In the genomic region with DNA sequence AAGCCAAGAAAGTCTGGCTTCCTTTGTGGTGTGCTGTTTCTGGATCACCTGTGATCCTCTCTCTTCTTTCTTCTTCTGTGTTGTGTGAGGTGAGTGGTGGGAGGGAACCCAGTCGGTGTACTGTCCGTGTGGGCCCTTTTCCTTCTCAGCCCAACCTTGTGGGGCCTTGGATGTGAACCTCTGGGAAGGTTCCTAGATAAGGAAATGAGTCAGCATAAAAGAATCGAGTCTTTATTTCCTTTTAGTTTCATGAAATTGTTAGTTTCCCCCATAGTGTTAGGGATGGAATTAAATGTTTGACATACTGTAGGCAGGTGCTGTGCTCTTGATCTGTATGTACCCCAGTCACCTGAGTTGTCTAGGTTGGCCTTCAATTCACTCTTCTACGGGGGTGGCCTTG, we compare ENCODE assay signal across 10 mouse cellular contexts. TPM values are rescaled to one million over a fixed set of nuclear protein-coding genes. Genes with fewer than 3 reads are reported as not detected.
DNase-seq lines count a peak whose midpoint lies in the region; ATAC-seq and TF ChIP-seq lines count a peak whose summit lies in the region.
"Had no signal": no experiment of that assay in that cellular context is flagged by ENCODE, and none has a peak within 500 bp of the region (broad histone marks: within the 10 kb centered on the region; RNA-seq: fewer than 3 reads in every experiment).

No protein-coding gene starts in this region.

- H3K9ac ChIP-seq in hindbrain, embryonic 13.5 days, result no peak overlapping the region
- H3K9ac ChIP-seq in hindbrain, embryonic 14.5 days, result no peak overlapping the region
- peak overlapping the region; percentile 6; the same call in 1 of the 2 replicates for H3K9ac ChIP-seq in liver, embryonic 12.5 days
- H3K9ac ChIP-seq: forebrain, embryonic 13.5 days had no signal

- peaks cover 13% of the 10 kb centered on the region for H3K36me3 ChIP-seq in hindbrain, embryonic 13.5 days
- H3K36me3 ChIP-seq in hindbrain, embryonic 14.5 days (replicated peaks; ENCODE audit: control insufficient read depth, insufficient read depth), result peaks cover 20% of the 10 kb centered on the region; the same call in 1 of the 2 replicates
- H3K36me3 ChIP-seq in liver, embryonic 12.5 days, result peaks cover 21% of the 10 kb centered on the region
- peaks cover 3% of the 10 kb centered on the region; the same call in 1 of the 2 replicates for H3K36me3 ChIP-seq in thymus, adult 2 months (ENCODE audit: control insufficient read depth, insufficient read depth, low read length)

- H3K27ac ChIP-seq in hindbrain, embryonic 13.5 days, result 0 out of 2 replicates have a peak overlapping the region, but pooled peaks have one; percentile 30
- H3K27ac ChIP-seq in hindbrain, embryonic 14.5 days, result no peak overlapping the region
- H3K27ac ChIP-seq in bone marrow macrophage, adult 2 months (ENCODE audit: insufficient read depth, low read depth, low read length), result peak overlapping the region; percentile 26
- H3K27ac ChIP-seq in liver, embryonic 12.5 days, result peak overlapping the region; percentile 49; the same call in 1 of the 2 replicates
- H3K27ac ChIP-seq in thymus, adult 2 months (ENCODE audit: control insufficient read depth, insufficient read depth, low read length), result no peak overlapping the region
- H3K27ac ChIP-seq: forebrain, embryonic 13.5 days had no signal

- no peak for TF ChIP-seq CTCF in bone marrow macrophage, adult 2 months (IDR thresholded peaks at IDR 0.05; ENCODE audit: low read depth, low read length)
- TF ChIP-seq CTCF in thymus, adult 2 months (IDR thresholded peaks at IDR 0.05; ENCODE audit: borderline replicate concordance, control insufficient read depth, extremely low read depth, insufficient read depth, low read length, poor library complexity), result no peak

- no peak for DNase-seq in hindbrain, embryonic 14.5 days (ENCODE audit: low spot score)
- peak; percentile 24 for DNase-seq in 416B (ENCODE audit: low read depth)
- DNase-seq in left cerebral cortex, adult 8-10 months (ENCODE audit: low spot score in 2 of 2), result no peak
- no peak for DNase-seq in thymus, adult 2 months
- no peak for DNase-seq in retina, embryonic 14.5 days (ENCODE audit: low spot score)
- DNase-seq: cerebellum, adult 9-11 months had no signal

- H3K9me3 ChIP-seq in hindbrain, embryonic 13.5 days, result no peaks in the 10 kb centered on the region
- no peaks in the 10 kb centered on the region for H3K9me3 ChIP-seq in hindbrain, embryonic 14.5 days (ENCODE audit: control insufficient read depth, low read length)
- H3K9me3 ChIP-seq in liver, embryonic 12.5 days (replicated peaks), result no peaks in the 10 kb centered on the region
- H3K9me3 ChIP-seq: forebrain, embryonic 13.5 days had no signal

- TF ChIP-seq POLR2A in bone marrow macrophage, adult 2 months (IDR thresholded peaks at IDR 0.05; ENCODE audit: borderline replicate concordance, low read depth, low read length), result no peak
- no peak for TF ChIP-seq POLR2A in thymus, adult 2 months (IDR thresholded peaks at IDR 0.05; ENCODE audit: control insufficient read depth, extremely low read depth, insufficient read depth, low read length, poor library complexity)

- no peaks in the 10 kb centered on the region for H3K27me3 ChIP-seq in hindbrain, embryonic 13.5 days
- H3K27me3 ChIP-seq in hindbrain, embryonic 14.5 days (ENCODE audit: control insufficient read depth, insufficient read depth, low read length), result no peaks in the 10 kb centered on the region
- no peaks in the 10 kb centered on the region for H3K27me3 ChIP-seq in liver, embryonic 12.5 days (replicated peaks)
- no peaks in the 10 kb centered on the region for H3K27me3 ChIP-seq in thymus, adult 2 months (ENCODE audit: control insufficient read depth, insufficient read depth, low read length)
- H3K27me3 ChIP-seq: forebrain, embryonic 13.5 days had no signal

- no peak overlapping the region for H3K4me3 ChIP-seq in hindbrain, embryonic 13.5 days
- H3K4me3 ChIP-seq in hindbrain, embryonic 14.5 days (replicated peaks; ENCODE audit: low read length), result no peak overlapping the region
- no peak overlapping the region for H3K4me3 ChIP-seq in bone marrow macrophage, adult 2 months (ENCODE audit: insufficient read depth, low read length)
- no peak overlapping the region for H3K4me3 ChIP-seq in liver, embryonic 12.5 days
- H3K4me3 ChIP-seq in thymus, adult 2 months (ENCODE audit: control insufficient read depth, insufficient read depth, low read length), result no peak overlapping the region
- H3K4me3 ChIP-seq: forebrain, embryonic 13.5 days had no signal

- no peak overlapping the region for H3K4me2 ChIP-seq in hindbrain, embryonic 13.5 days
- no peak overlapping the region for H3K4me2 ChIP-seq in hindbrain, embryonic 14.5 days (replicated peaks)
- peak overlapping the region; percentile 27 for H3K4me2 ChIP-seq in liver, embryonic 12.5 days
- H3K4me2 ChIP-seq: forebrain, embryonic 13.5 days had no signal

- WGBS in hindbrain, embryonic 13.5 days, result 95% methylated on average over 4 of the region's 4 CpGs
- 95% methylated on average over 4 of the region's 4 CpGs for WGBS in hindbrain, embryonic 14.5 days
- WGBS in liver, embryonic 12.5 days (ENCODE audit: insufficient replicate concordance), result 25% methylated on average over 4 of the region's 4 CpGs
- 34% methylated on average over 4 of the region's 4 CpGs for WGBS in thymus, adult 2 months

- peaks cover 12% of the 10 kb centered on the region for H3K4me1 ChIP-seq in hindbrain, embryonic 13.5 days (replicated peaks)
- no peaks in the 10 kb centered on the region for H3K4me1 ChIP-seq in hindbrain, embryonic 14.5 days (replicated peaks; ENCODE audit: control insufficient read depth, insufficient read depth, low read length)
- H3K4me1 ChIP-seq in bone marrow macrophage, adult 2 months (ENCODE audit: control insufficient read depth, insufficient read depth, low read length), result peaks cover 23% of the 10 kb centered on the region
- H3K4me1 ChIP-seq in liver, embryonic 12.5 days, result peaks cover 28% of the 10 kb centered on the region
- no peaks in the 10 kb centered on the region for H3K4me1 ChIP-seq in thymus, adult 2 months (replicated peaks; ENCODE audit: control insufficient read depth, insufficient read depth, low read length)
- H3K4me1 ChIP-seq: forebrain, embryonic 13.5 days had no signal

- ATAC-seq in hindbrain, embryonic 13.5 days (ENCODE audit: low FRiP score), result no peak
- no peak for ATAC-seq in hindbrain, embryonic 14.5 days (ENCODE audit: low FRiP score)
- ATAC-seq in liver, embryonic 12.5 days, result 0 out of 2 replicates have a peak, but pooled peaks have one; percentile 45
- ATAC-seq: forebrain, embryonic 13.5 days had no signal

RNA-seq across cellular contexts. Expression of a gene that starts 52.9 kb away (rescaled TPM):
- 49.3 and 53.0 TPM in 2 replicates for polyA plus RNA-seq in hindbrain, embryonic 13.5 days (2015; fragmentation: Nextera tagmentation; extraction: Ambion mirVana)
- 37.2 and 37.5 TPM in 2 replicates for polyA plus RNA-seq in hindbrain, embryonic 14.5 days (2014; fragmentation: Nextera tagmentation; extraction: Ambion mirVana)
- polyA plus RNA-seq in bone marrow macrophage, adult 2 months (2012; ENCODE audit: insufficient read depth, insufficient read length, missing spikeins), result 64.7 and 68.1 TPM in 2 replicates
- 37.9 and 39.0 TPM in 2 replicates for polyA plus RNA-seq in liver, embryonic 12.5 days (2016; fragmentation: Nextera tagmentation; extraction: Ambion mirVana)
- total RNA-seq in left cerebral cortex, adult 8-10 months (2022), result 10 to 100 TPM; 43.6 to 51.3 (median 44.5) TPM
- 78.0 and 79.8 TPM in 2 replicates for polyA plus RNA-seq in thymus, adult 2 months (2012; rRNA removed)

Comparison
In these comparisons a context has a peak if more than half of its experiments do, and no peak if none do; other contexts are left out.
1. H3K27ac ChIP-seq: peak in hindbrain, embryonic 13.5 days (single experiment), bone marrow macrophage, adult 2 months (single experiment) and liver, embryonic 12.5 days (single experiment); none in hindbrain, embryonic 14.5 days (single experiment) and thymus, adult 2 months (single experiment).